Mouse (Mus musculus) limb, embryonic 14.5 days (tissue): ENCODE data around the gene H2-Oa. TPM values are rescaled to one million over a fixed set of nuclear protein-coding genes. Genes with fewer than 3 reads are reported as not detected.

Source experiments
- ATAC-seq: fragments of 200-750 bp; cut with Nextera tagmentation; 2 replicates; pipeline ENCODE4 v1.8.0; 2017; ENCODE audit warnings: low read depth, moderate number of reproducible peaks, moderate TSS enrichment; ENCODE audit not compliant: low FRiP score
- DNase-seq: peaks from one replicate; pipeline ENCODE4 v3.0.0-alpha.2; 2015; ENCODE audit warnings: low spot score
- H3K27ac ChIP-seq: fragments of 300-500 bp; sonication (generic); replicated peaks from 2 replicates; pipeline ENCODE4 v1.5.1; 2014; ENCODE audit warnings: low read depth, mild to moderate bottlenecking, low read length, moderate library complexity, mixed read lengths
- H3K27me3 ChIP-seq: fragments of 300-500 bp; sonication (generic); 2 replicates; pipeline ENCODE4 v1.6.1; 2014; ENCODE audit warnings: low read length, mixed read lengths; ENCODE audit not compliant: control insufficient read depth, insufficient read depth
- H3K36me3 ChIP-seq: fragments of 300-500 bp; sonication (generic); 2 replicates; pipeline ENCODE4 v1.6.1; 2014; ENCODE audit warnings: mild to moderate bottlenecking, low read length, moderate library complexity, mixed read lengths; ENCODE audit not compliant: control insufficient read depth, insufficient read depth
- H3K4me1 ChIP-seq: fragments of 300-500 bp; sonication (generic); 2 replicates; pipeline ENCODE4 v1.6.1; 2014; ENCODE audit warnings: antibody characterized with exemption, low read length, mixed read lengths; ENCODE audit not compliant: control insufficient read depth, insufficient read depth
- H3K4me2 ChIP-seq: fragments of 300-500 bp; sonication (generic); replicated peaks from 2 replicates; pipeline ENCODE4 v1.6.1; 2014; ENCODE audit warnings: low read depth, mild to moderate bottlenecking, low read length, moderate library complexity; ENCODE audit not compliant: severe bottlenecking
- H3K4me3 ChIP-seq: fragments of 300-500 bp; sonication (generic); replicated peaks from 2 replicates; pipeline ENCODE4 v1.5.1; 2014; ENCODE audit warnings: low read length
- H3K9ac ChIP-seq: fragments of 300-500 bp; sonication (generic); 2 replicates; pipeline ENCODE4 v1.6.1; 2014; ENCODE audit warnings: mild to moderate bottlenecking, low read depth, low read length, moderate library complexity; ENCODE audit not compliant: severe bottlenecking
- H3K9me3 ChIP-seq: fragments of 300-500 bp; sonication (generic); 2 replicates; pipeline ENCODE4 v1.6.1; 2016; ENCODE audit warnings: low read length; ENCODE audit not compliant: control insufficient read depth
- POLR2A ChIP-seq: fragments of 200-500 bp; IDR thresholded peaks from 2 replicates; pipeline ENCODE4 v1.8.0; 2012; ENCODE audit warnings: inconsistent platforms, mild to moderate bottlenecking, moderate library complexity, borderline replicate concordance; ENCODE audit not compliant: insufficient read depth, insufficient read length; ENCODE audit errors: extremely low read depth
- WGBS: fragments of 180-500 bp; shearing (Covaris S2); extraction: QIAGEN DNeasy Blood & Tissue Kit; methylation state at CpG from one replicate; pipeline ENCODE4 v1.1.7; 2014; 5-methylcytosine and 5-hydroxymethylcytosine counted together
- polyA plus RNA-seq, 2 experiments: library from polyadenylated mRNA; depleted of rRNA in 1 of 2; stranded (reverse) in 1 of 2; unstranded in 1 of 2; fragments of >200 nt; fragmentation: Nextera tagmentation in 1 of 2; extraction: Ambion mirVana in 1 of 2; gene quantifications; 2 replicates each; pipeline versions ENCODE4 v1.2.1 to v1.2.3; 2012 to 2014

The H2-Oa gene
- polyA plus RNA-seq, 2 experiments = 0.85 to 1.0 TPM

DNA sequence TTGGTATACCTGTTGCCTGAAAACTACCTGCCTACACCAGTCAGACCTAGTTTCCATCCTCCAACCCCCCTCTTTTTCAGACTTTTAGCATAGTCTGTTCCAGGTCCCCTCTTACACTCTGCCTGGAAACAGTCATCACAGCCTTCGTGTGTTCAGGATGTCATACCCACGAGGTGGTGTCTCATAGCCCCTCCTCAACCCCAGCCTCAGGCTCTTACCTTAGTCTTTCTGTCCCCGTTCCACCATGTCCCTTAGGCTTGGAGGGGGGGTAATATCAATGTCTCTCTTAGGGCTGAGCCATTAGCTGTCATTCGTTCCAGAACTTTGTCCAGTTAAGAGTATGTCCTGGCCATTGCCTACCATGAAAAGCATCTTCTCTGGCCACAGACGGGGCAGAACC lies 9.0 kb downstream of the H2-Oa start:
- no peak for TF ChIP-seq POLR2A
- Histone ChIP-seq H3K9me3 (no peaks in the 10 kb centered on the region), H3K9ac (no peak overlapping the region), H3K36me3 (no peaks in the 10 kb centered on the region), H3K4me1 (peaks cover 3% of the 10 kb centered on the region; the same call in 1 of the 2 replicates), H3K27ac (no peak overlapping the region), H3K4me2 (no peak overlapping the region), H3K27me3 (no peaks in the 10 kb centered on the region), H3K4me3 (no peak overlapping the region)
- ATAC-seq (no peak), DNase-seq (no peak)
- WGBS = 32% methylated on average over 5 of the region's 5 CpGs

DNA sequence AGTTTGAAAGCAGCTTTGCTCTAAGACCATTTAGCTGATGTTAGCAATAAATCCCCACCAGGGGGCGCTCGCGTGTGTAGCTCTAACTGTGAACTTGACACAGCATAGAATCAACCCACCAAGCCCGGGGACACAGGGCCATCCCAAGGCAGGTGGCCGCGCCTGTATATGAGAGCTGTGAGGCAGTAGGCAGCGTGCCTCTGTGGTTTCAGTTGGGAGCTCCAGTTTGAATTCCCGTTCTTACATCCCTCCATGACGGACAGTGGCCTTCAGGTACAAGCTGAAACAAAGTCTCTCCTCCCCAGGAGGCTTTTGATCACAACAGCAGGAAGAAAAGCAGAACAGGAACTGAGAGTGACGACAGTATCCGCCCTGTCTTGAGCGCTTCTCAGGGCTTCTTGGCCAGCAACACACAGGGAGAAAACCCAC lies 9.5 kb downstream of the H2-Oa start:
- Histone ChIP-seq H3K9me3 (no peaks in the 10 kb centered on the region), H3K4me2 (peak overlapping the region; percentile 24; the same call in 1 of the 2 replicates), H3K4me1 (peaks cover 3% of the 10 kb centered on the region; the same call in 1 of the 2 replicates), H3K27ac (no peak overlapping the region), H3K9ac (no peak overlapping the region), H3K27me3 (no peaks in the 10 kb centered on the region), H3K36me3 (no peaks in the 10 kb centered on the region), H3K4me3 (no peak overlapping the region; the same call in 1 of the 2 replicates)
- WGBS = 8% methylated on average over 12 of the region's 12 CpGs
- peak; percentile 81 for ATAC-seq
- no peak for TF ChIP-seq POLR2A
- DNase-seq = peak; percentile 95

DNA sequence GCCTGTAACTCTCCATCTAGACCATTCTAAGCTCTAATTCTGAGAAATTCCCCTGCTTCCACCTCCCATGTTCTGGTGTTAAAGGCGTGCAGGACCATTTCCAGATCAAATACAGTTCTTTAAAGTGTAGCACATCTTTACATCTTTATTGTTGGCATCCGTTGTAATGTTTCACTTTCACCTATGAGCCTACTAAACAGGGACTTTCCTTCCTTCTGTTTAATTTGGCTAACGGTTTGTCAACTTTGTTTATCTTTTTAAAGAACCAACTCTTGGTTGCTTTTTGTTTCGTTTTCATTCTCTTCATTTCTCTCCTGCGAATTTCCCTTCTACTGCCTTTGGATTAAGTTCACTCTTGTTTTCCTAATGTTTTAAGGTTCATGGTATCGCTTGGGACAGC lies 10.7 kb downstream of the H2-Oa start:
- H3K36me3 ChIP-seq = no peaks in the 10 kb centered on the region
- no peak overlapping the region for H3K27ac ChIP-seq
- H3K4me1 ChIP-seq = peaks cover 3% of the 10 kb centered on the region; the same call in 1 of the 2 replicates
- no peak for TF ChIP-seq POLR2A
- no peak for ATAC-seq
- H3K4me3 ChIP-seq = no peak overlapping the region
- no peaks in the 10 kb centered on the region for H3K9me3 ChIP-seq
- no peak overlapping the region for H3K9ac ChIP-seq
- no peak overlapping the region for H3K4me2 ChIP-seq
- 72% methylated on average over 6 of the region's 6 CpGs for WGBS
- no peak for DNase-seq
- no peaks in the 10 kb centered on the region for H3K27me3 ChIP-seq

DNA sequence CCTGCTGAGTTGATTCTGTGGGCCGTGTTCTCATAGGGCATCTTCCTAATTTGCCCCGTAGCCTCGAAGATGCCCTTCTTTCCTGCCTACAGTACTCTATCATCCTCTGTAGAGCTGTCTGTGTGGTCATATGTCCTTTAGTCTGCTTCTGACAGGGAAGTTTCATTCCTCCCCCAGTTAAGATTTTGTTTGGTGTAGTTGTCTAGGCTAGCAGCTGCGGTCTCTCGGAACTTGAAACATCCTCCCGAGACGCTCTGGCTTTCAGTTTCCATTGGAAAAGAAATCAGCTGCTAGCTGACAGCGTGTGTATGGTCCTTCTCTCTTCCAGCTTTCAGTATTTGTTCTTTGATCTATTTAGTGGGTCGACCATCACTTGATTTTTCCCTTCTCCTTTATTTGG lies 12.7 kb downstream of the H2-Oa start:
- Histone ChIP-seq H3K9me3 (no peaks in the 10 kb centered on the region), H3K4me1 (peaks cover 1% of the 10 kb centered on the region; the same call in 1 of the 2 replicates), H3K4me2 (no peak overlapping the region), H3K27me3 (no peaks in the 10 kb centered on the region), H3K9ac (no peak overlapping the region), H3K36me3 (peaks cover 8% of the 10 kb centered on the region), H3K27ac (no peak overlapping the region), H3K4me3 (no peak overlapping the region)
- DNase-seq (no peak), ATAC-seq (no peak)
- WGBS = 84% methylated on average over 9 of the region's 9 CpGs
- TF ChIP-seq POLR2A = no peak

DNA sequence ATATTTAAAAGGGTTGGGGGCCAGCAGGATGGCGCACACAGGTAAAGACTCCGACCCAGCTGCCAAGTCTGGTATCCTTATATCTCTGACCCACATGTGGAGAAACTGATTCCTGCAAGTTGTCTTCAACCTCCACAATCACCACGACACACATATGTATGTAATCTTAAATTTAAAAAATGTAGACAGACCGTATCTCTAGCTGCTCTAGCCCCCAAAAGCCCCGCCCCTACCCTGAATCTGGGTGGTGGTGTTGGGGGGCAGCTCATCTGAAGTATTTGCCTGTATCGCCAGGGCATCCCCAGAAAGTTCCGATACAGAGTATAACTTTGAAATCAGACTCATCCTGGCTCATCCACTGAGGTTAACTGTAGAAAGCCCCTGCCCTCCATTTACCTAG lies 14.4 kb downstream of the H2-Oa start:
- Histone ChIP-seq H3K4me3 (no peak overlapping the region), H3K9me3 (no peaks in the 10 kb centered on the region), H3K27me3 (no peaks in the 10 kb centered on the region), H3K4me2 (no peak overlapping the region), H3K9ac (no peak overlapping the region), H3K4me1 (no peaks in the 10 kb centered on the region), H3K36me3 (peaks cover 25% of the 10 kb centered on the region), H3K27ac (no peak overlapping the region)
- 85% methylated on average over 7 of the region's 7 CpGs for WGBS
- DNase-seq (no peak), ATAC-seq (no peak)
- TF ChIP-seq POLR2A = no peak
